Mouse (Mus musculus): ENCODE data around the gene Ndufb10. TPM values are rescaled to one million over a fixed set of nuclear protein-coding genes. Genes with fewer than 3 reads are reported as not detected.

The Ndufb10 gene
- polyA plus RNA-seq, 1 experiment: 106 TPM

DNA sequence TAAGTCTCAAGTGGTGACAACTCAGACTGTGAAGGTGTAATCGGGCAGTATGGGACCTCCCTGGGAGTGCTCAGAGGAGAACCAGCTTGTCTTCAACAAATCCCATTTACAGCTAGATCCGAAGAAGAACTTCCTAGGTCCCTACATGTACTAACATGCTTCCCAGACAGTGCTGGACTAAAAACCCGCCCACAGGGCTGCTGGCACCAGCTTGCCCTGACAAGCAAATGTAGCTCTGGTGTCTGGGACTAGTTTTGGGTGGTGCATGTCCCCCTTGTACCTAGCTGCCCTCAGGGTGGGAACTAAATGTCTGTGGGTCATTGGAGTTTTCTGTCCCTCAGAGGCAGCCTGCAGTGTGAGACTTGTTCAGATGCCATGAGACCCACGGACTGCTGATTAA, 27.2 kb upstream of the Ndufb10 start:
- peaks cover 11% of the 10 kb centered on the region for H3K4me1 ChIP-seq (ENCODE audit: control insufficient read depth)
- TF ChIP-seq GATA1 (IDR thresholded peaks at IDR 0.05; ENCODE audit: low read length) (no peak), TAL1 (IDR thresholded peaks at IDR 0.05; ENCODE audit: low read length) (no peak)
- peaks cover 8% of the 10 kb centered on the region for H3K9me3 ChIP-seq (ENCODE audit: control insufficient read depth, low read length)
- H3K36me3 ChIP-seq (ENCODE audit: control insufficient read depth): no peaks in the 10 kb centered on the region
- peaks cover 82% of the 10 kb centered on the region for H3K27me3 ChIP-seq (ENCODE audit: control insufficient read depth)
- no peak overlapping the region for H3K4me3 ChIP-seq (replicated peaks)

DNA sequence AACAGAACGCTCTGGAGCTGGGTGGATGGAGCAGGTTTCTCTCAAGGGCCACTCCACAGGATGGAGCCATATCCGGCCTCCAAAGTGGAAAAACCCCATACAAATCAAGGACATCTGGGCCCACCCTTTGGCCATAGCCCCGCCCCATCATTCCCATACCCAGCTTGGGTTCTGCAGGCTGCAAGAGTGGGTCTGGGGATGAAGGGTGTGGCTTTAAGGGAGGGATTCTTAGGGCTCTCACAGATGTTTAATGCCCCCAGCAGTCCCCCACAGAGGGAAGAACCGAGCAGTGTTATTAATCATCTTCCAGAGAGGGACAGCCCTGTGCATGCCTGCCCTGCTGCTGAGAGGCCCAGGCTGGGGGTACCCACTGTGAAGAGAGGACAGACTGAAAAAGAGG, 22.7 kb upstream of the Ndufb10 start:
- Histone ChIP-seq H3K9me3 (ENCODE audit: control insufficient read depth, low read length) (no peaks in the 10 kb centered on the region), H3K4me1 (ENCODE audit: control insufficient read depth) (peaks cover 2% of the 10 kb centered on the region), H3K4me3 (replicated peaks) (no peak overlapping the region), H3K27me3 (ENCODE audit: control insufficient read depth) (peaks cover 41% of the 10 kb centered on the region), H3K36me3 (ENCODE audit: control insufficient read depth) (peaks cover 3% of the 10 kb centered on the region; the same call in 1 of the 2 replicates)
- no peak for TF ChIP-seq GATA1 (IDR thresholded peaks at IDR 0.05; ENCODE audit: low read length)
- TF ChIP-seq TAL1 (IDR thresholded peaks at IDR 0.05; ENCODE audit: low read length): no peak

DNA sequence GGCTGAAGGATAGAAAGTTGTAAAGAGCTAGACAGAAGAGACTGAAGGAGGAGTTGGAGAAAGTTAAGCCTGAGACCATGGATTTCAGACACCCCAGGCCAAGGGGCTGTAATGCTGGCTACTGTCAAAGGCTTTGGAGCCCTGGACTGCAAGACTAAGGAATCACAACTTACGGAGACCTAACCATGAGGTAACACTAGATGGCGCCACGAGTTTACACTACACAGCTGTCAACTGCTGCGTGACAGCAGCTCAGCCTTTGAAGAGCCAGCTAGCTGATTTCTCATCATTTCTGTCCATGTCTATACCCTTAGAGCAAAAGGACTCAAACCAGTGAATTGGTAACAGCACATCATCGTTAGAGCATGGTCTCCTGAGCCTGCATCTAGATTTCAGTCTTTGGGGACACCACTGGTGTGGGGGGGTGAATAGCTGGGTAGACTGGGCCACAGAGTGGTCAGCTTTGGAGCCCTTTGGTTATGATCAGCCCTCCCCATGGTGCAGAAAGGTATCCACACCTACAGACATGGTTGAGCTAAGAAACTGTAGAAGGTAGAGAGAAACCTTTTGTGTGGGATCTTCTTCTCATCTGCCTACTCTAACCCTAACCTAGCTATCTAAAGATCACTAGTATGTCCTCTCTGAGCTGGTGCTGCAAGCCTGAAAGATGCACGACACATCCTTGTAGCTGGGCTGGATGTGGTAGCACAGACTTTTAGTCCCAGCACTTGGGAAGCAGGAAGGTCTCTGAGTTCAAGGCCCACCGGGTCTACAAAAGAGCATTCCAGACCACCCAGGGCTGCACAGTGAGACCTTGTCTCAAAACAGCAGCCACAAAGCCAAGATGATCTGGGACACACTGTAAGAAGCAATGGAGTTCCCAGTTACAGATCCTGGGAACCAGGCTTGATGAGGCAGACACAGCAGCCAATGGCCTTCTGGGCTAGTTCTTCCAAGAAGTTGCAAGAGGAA, 21.5 kb upstream of the Ndufb10 start:
- Histone ChIP-seq H3K4me3 (replicated peaks) (no peak overlapping the region), H3K9me3 (ENCODE audit: control insufficient read depth, low read length) (no peaks in the 10 kb centered on the region), H3K36me3 (ENCODE audit: control insufficient read depth) (peaks cover 11% of the 10 kb centered on the region), H3K4me1 (ENCODE audit: control insufficient read depth) (peaks cover 2% of the 10 kb centered on the region), H3K27me3 (ENCODE audit: control insufficient read depth) (peaks cover 30% of the 10 kb centered on the region)
- TF ChIP-seq TAL1 (IDR thresholded peaks at IDR 0.05; ENCODE audit: low read length): no peak
- TF ChIP-seq GATA1 (IDR thresholded peaks at IDR 0.05; ENCODE audit: low read length): no peak

DNA sequence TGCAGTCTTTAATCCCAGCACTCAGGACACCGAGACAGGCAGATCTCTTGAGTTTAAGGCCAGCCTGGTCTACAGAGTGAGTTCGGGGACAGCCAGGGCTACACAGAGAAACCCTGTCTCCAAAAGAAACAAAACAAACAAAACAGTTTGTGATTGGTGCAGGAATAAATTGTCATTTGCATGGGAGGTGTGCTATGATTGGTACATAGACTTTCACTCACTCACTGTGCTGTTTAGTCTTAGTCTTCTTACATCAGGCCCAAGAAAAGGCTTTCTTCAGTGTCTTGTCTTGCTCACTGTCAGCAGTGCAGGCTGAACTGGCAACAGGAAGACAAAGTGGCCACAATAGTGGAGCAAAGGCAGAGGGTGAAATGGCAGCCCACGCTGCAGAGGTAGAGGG, 20.1 kb upstream of the Ndufb10 start:
- Histone ChIP-seq H3K9me3 (ENCODE audit: control insufficient read depth, low read length) (no peaks in the 10 kb centered on the region), H3K4me3 (replicated peaks) (no peak overlapping the region), H3K4me1 (ENCODE audit: control insufficient read depth) (peaks cover 5% of the 10 kb centered on the region), H3K36me3 (ENCODE audit: control insufficient read depth) (peaks cover 22% of the 10 kb centered on the region), H3K27me3 (ENCODE audit: control insufficient read depth) (peaks cover 18% of the 10 kb centered on the region)
- no peak for TF ChIP-seq TAL1 (IDR thresholded peaks at IDR 0.05; ENCODE audit: low read length)
- TF ChIP-seq GATA1 (IDR thresholded peaks at IDR 0.05; ENCODE audit: low read length): no peak

DNA sequence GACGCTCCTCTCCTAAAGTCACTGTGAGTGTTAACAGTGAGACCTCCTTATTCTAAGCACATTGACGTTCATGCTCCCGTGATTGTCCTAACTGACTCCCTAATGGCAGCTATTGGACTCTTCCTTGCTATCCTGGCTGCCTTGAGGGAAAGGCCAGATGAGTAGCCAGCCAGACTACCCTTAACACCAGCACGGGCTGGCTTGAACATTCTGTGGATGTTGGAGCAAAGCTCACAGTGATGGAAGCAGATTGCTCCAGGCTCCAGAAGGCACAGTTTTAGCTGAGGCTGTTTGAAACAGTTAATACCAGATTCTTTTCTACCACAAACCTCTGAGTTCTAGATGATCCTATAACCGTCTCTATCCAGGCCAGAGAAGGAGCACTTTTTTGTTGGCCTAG, 19.6 kb upstream of the Ndufb10 start:
- peaks cover 25% of the 10 kb centered on the region for H3K36me3 ChIP-seq (ENCODE audit: control insufficient read depth)
- peaks cover 14% of the 10 kb centered on the region for H3K27me3 ChIP-seq (ENCODE audit: control insufficient read depth)

DNA sequence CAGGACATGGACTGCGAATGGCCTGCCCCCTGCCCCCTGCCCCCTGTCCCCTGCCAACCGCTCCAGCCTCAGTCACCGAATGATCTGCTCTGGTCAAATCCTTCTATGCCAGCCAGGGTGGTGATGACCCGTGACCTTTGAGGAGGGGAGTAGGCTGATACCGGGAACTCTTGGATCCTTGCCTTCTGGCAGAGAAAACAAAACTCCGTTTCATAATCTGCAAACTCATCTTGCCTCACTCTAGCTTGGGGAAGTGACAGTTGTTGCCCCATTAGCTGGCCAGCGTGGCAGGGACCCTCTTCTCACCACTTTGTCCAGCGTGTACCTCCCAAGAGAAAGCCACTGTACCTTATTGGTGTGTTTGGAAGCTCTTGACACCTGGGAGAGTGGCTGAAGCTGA, 18.0 kb upstream of the Ndufb10 start:
- TF ChIP-seq TAL1 (IDR thresholded peaks at IDR 0.05; ENCODE audit: low read length): no peak
- no peak for TF ChIP-seq GATA1 (IDR thresholded peaks at IDR 0.05; ENCODE audit: low read length)
- H3K4me1 ChIP-seq (ENCODE audit: control insufficient read depth): peaks cover 19% of the 10 kb centered on the region
- peaks cover 25% of the 10 kb centered on the region for H3K36me3 ChIP-seq (ENCODE audit: control insufficient read depth)
- peaks cover 7% of the 10 kb centered on the region for H3K27me3 ChIP-seq (ENCODE audit: control insufficient read depth)
- H3K4me3 ChIP-seq (replicated peaks): no peak overlapping the region
- H3K9me3 ChIP-seq (ENCODE audit: control insufficient read depth, low read length): no peaks in the 10 kb centered on the region

More for the DNA sequence above, 19.6 kb upstream of the Ndufb10 start:
- H3K9me3 ChIP-seq (ENCODE audit: control insufficient read depth, low read length): no peaks in the 10 kb centered on the region
- H3K4me1 ChIP-seq (ENCODE audit: control insufficient read depth): peaks cover 8% of the 10 kb centered on the region
- TF ChIP-seq GATA1 (IDR thresholded peaks at IDR 0.05; ENCODE audit: low read length): no peak
- TF ChIP-seq TAL1 (IDR thresholded peaks at IDR 0.05; ENCODE audit: low read length): no peak
- no peak overlapping the region for H3K4me3 ChIP-seq (replicated peaks)

DNA sequence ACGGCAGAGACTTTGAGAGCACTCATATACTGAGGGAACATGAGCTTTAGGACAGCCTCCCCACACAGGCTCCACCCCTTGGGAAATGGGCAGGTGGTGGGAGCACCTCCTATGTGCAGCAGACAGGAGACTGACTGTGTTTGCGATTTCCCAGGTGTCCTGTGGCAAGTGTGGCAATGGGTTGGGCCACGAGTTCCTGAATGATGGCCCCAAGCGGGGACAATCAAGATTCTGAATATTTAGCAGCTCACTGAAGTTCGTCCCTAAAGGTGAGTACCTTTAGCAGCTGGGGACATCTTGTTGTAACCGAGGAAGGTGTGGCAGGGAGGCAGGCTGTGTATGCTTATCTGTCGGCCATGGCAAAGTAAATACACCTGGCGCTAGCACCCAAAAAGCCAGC, 15.6 kb upstream of the Ndufb10 start:
- TF ChIP-seq TAL1 (IDR thresholded peaks at IDR 0.05; ENCODE audit: low read length) (no peak), GATA1 (IDR thresholded peaks at IDR 0.05; ENCODE audit: low read length) (no peak)

GRCm38 (mm10) chr17:24738238-24738637, 14.0 kb upstream of the Ndufb10 start:
- Histone ChIP-seq H3K4me1 (ENCODE audit: control insufficient read depth) (peaks cover 40% of the 10 kb centered on the region), H3K27me3 (ENCODE audit: control insufficient read depth) (no peaks in the 10 kb centered on the region), H3K36me3 (ENCODE audit: control insufficient read depth) (peaks cover 25% of the 10 kb centered on the region), H3K9me3 (ENCODE audit: control insufficient read depth, low read length) (no peaks in the 10 kb centered on the region), H3K4me3 (replicated peaks) (no peak overlapping the region)
- TF ChIP-seq TAL1 (IDR thresholded peaks at IDR 0.05; ENCODE audit: low read length) (no peak), GATA1 (IDR thresholded peaks at IDR 0.05; ENCODE audit: low read length) (no peak)

More for the DNA sequence above, 15.6 kb upstream of the Ndufb10 start:
- peaks cover 41% of the 10 kb centered on the region for H3K4me1 ChIP-seq (ENCODE audit: control insufficient read depth)
- peaks cover 25% of the 10 kb centered on the region for H3K36me3 ChIP-seq (ENCODE audit: control insufficient read depth)
- no peak overlapping the region for H3K4me3 ChIP-seq (replicated peaks)
- no peaks in the 10 kb centered on the region for H3K9me3 ChIP-seq (ENCODE audit: control insufficient read depth, low read length)
- no peaks in the 10 kb centered on the region for H3K27me3 ChIP-seq (ENCODE audit: control insufficient read depth)

GRCm38 (mm10) chr17:24737135-24737810, 13.0 kb upstream of the Ndufb10 start:
- peak overlapping the region; percentile 87 for H3K4me3 ChIP-seq (replicated peaks)
- no peaks in the 10 kb centered on the region for H3K27me3 ChIP-seq (ENCODE audit: control insufficient read depth)
- H3K9me3 ChIP-seq (ENCODE audit: control insufficient read depth, low read length): no peaks in the 10 kb centered on the region
- no peak for TF ChIP-seq GATA1 (IDR thresholded peaks at IDR 0.05; ENCODE audit: low read length)
- no peak for TF ChIP-seq TAL1 (IDR thresholded peaks at IDR 0.05; ENCODE audit: low read length)
- peaks cover 40% of the 10 kb centered on the region for H3K4me1 ChIP-seq (ENCODE audit: control insufficient read depth)
- peaks cover 23% of the 10 kb centered on the region for H3K36me3 ChIP-seq (ENCODE audit: control insufficient read depth)
